Mouse (Mus musculus): ENCODE results near the gene Tfcp2. TPM values are rescaled to one million over a fixed set of nuclear protein-coding genes. Genes with fewer than 3 reads are reported as not detected.

The Tfcp2 gene
- polyA plus RNA-seq, 1 experiment from 2014 or later = 48.4 TPM

- no peaks in the 10 kb centered on the region for H3K9me3 ChIP-seq
- WGBS = 91% methylated on average over 10 of the region's 10 CpGs
- peaks cover 85% of the 10 kb centered on the region for H3K36me3 ChIP-seq
- no peak overlapping the region for H3K4me2 ChIP-seq (replicated peaks)
- no peak for ATAC-seq
- no peak overlapping the region for H3K4me3 ChIP-seq (replicated peaks)
- H3K4me1 ChIP-seq (replicated peaks) = no peaks in the 10 kb centered on the region
- no peak overlapping the region for H3K27ac ChIP-seq
- H3K27me3 ChIP-seq = no peaks in the 10 kb centered on the region
- no peak overlapping the region for H3K9ac ChIP-seq (replicated peaks)
These were observed 28.3 kb upstream of the Tfcp2 start for GRCm38 (mm10) chr15:100580108-100580507.

GRCm38 (mm10) chr15:100577972-100578371 lies 26.2 kb upstream of the Tfcp2 start:
- WGBS = 90% methylated on average over 16 of the region's 16 CpGs
- Histone ChIP-seq H3K9ac (replicated peaks) (no peak overlapping the region), H3K9me3 (no peaks in the 10 kb centered on the region), H3K27me3 (no peaks in the 10 kb centered on the region), H3K4me1 (replicated peaks) (peaks cover 12% of the 10 kb centered on the region), H3K4me3 (replicated peaks) (no peak overlapping the region), H3K27ac (no peak overlapping the region), H3K4me2 (replicated peaks) (no peak overlapping the region), H3K36me3 (peaks cover 72% of the 10 kb centered on the region)
- no peak for ATAC-seq

GRCm38 (mm10) chr15:100576810-100577209 lies 25.0 kb upstream of the Tfcp2 start:
- Histone ChIP-seq H3K27me3 (no peaks in the 10 kb centered on the region), H3K9me3 (no peaks in the 10 kb centered on the region), H3K4me2 (replicated peaks) (no peak overlapping the region), H3K27ac (no peak overlapping the region), H3K4me1 (replicated peaks) (peaks cover 12% of the 10 kb centered on the region), H3K36me3 (peaks cover 60% of the 10 kb centered on the region), H3K9ac (replicated peaks) (no peak overlapping the region), H3K4me3 (replicated peaks) (no peak overlapping the region)
- no peak for ATAC-seq
- WGBS = 93% methylated on average over 6 of the region's 6 CpGs

DNA sequence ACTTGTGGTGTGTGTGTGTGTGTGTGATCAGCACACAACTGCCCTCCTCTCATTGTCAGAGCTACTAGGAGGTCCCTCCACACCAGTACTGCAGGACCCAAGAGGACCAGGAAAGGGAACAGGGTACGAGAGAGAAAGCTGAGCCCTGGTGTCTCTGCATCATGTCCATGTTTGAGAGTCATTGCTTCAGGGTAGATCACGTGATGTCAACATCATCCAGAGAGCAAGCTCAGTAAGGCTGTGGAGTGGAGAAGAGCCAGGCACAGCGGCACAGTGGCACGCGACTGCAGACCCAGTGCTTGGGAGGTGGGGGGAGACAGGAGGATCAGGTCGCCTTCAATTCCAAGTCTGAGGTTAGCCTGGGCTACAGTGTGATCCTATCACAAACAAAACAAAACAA lies 24.6 kb upstream of the Tfcp2 start:
- Histone ChIP-seq H3K9ac (replicated peaks) (no peak overlapping the region), H3K4me3 (replicated peaks) (no peak overlapping the region), H3K36me3 (peaks cover 60% of the 10 kb centered on the region), H3K27me3 (no peaks in the 10 kb centered on the region), H3K9me3 (no peaks in the 10 kb centered on the region), H3K4me2 (replicated peaks) (no peak overlapping the region), H3K27ac (no peak overlapping the region), H3K4me1 (replicated peaks) (peaks cover 12% of the 10 kb centered on the region)
- WGBS = 88% methylated on average over 6 of the region's 6 CpGs
- ATAC-seq = no peak

DNA sequence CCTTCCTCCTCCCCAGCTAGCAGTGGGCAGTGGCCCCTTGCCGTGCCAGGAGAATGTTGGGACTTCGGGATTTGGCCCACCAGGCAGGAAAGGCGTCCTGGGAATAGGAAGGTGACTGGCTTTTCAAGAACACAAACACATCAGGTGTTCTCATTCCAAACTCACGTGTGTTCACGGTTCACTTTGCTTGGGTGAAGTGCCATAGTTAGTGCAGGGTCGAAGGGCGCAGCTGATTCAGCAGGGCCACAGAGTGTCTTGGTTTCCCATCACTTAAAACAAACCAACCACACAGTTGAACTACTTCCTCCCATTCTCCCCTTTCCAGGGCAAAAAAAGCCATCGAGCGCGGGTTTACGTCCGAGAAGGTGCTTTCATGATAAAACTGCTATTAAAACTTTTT lies 23.6 kb upstream of the Tfcp2 start:
- Histone ChIP-seq H3K4me3 (replicated peaks) (no peak overlapping the region), H3K4me1 (replicated peaks) (peaks cover 12% of the 10 kb centered on the region), H3K9me3 (no peaks in the 10 kb centered on the region), H3K4me2 (replicated peaks) (no peak overlapping the region), H3K27ac (no peak overlapping the region), H3K36me3 (peaks cover 51% of the 10 kb centered on the region), H3K9ac (replicated peaks) (no peak overlapping the region), H3K27me3 (no peaks in the 10 kb centered on the region)
- no peak for ATAC-seq
- WGBS = 89% methylated on average over 12 of the region's 12 CpGs

DNA sequence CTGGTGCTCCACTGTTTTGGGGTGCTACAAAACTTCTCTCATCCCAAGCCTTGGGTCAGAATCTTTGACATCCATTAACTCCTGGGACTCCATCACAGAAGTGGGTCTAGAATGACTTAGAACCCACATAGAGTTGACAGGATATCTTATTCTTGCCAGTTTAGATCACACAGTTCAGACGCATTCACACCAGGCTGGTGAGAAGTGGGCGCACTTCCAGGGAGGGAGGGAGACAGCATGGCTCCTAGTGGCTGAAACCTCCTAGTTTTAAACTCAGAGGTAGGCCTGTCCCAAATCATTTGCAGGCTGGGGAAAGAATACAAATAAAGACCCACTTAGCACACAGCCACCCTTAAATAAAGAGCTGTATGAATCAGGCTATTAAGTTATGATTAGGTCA lies 22.6 kb upstream of the Tfcp2 start:
- Histone ChIP-seq H3K4me3 (replicated peaks) (no peak overlapping the region), H3K27ac (peak overlapping the region; percentile 40; the same call in 1 of the 2 replicates), H3K9ac (replicated peaks) (no peak overlapping the region), H3K27me3 (no peaks in the 10 kb centered on the region), H3K36me3 (peaks cover 42% of the 10 kb centered on the region), H3K9me3 (no peaks in the 10 kb centered on the region), H3K4me1 (replicated peaks) (peaks cover 12% of the 10 kb centered on the region), H3K4me2 (replicated peaks) (no peak overlapping the region)
- no peak for ATAC-seq
- WGBS = 79% methylated on average over 2 of the region's 2 CpGs

DNA sequence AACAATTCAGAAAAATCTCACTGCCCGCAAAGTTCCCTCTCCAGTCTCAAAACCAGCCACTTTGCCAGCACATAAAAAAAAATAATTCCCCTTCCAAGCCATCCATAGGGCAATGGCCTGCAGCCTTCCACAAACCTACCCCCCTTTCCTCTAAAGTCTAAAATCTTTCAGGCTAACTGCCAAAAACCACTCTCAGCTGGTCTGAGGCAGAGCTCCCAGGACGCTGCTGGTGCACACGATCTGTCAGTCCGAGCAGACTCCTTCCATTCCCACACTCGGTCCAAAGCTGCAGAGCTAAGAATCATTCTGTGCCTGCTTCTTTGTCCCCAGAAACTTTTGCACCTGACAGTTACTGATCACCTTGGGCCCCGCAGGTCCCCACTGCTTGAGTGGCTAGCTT lies 22.1 kb upstream of the Tfcp2 start:
- Histone ChIP-seq H3K4me3 (replicated peaks) (no peak overlapping the region), H3K9ac (replicated peaks) (no peak overlapping the region), H3K27ac (peak overlapping the region; percentile 40), H3K9me3 (no peaks in the 10 kb centered on the region), H3K4me1 (replicated peaks) (peaks cover 12% of the 10 kb centered on the region), H3K4me2 (replicated peaks) (no peak overlapping the region), H3K36me3 (peaks cover 38% of the 10 kb centered on the region), H3K27me3 (no peaks in the 10 kb centered on the region)
- no peak for ATAC-seq
- WGBS = 58% methylated on average over 6 of the region's 6 CpGs

- Histone ChIP-seq H3K4me3 (replicated peaks) (no peak overlapping the region), H3K27ac (no peak overlapping the region), H3K4me1 (replicated peaks) (peaks cover 11% of the 10 kb centered on the region), H3K9me3 (no peaks in the 10 kb centered on the region), H3K4me2 (replicated peaks) (no peak overlapping the region), H3K36me3 (no peaks in the 10 kb centered on the region), H3K9ac (replicated peaks) (no peak overlapping the region), H3K27me3 (no peaks in the 10 kb centered on the region)
- WGBS = 73% methylated on average over 3 of the region's 3 CpGs
- ATAC-seq = no peak
These were observed 17.4 kb upstream of the Tfcp2 start for GRCm38 (mm10) chr15:100569239-100569638.

- Histone ChIP-seq H3K4me1 (replicated peaks) (no peaks in the 10 kb centered on the region), H3K4me3 (replicated peaks) (no peak overlapping the region), H3K36me3 (no peaks in the 10 kb centered on the region), H3K9me3 (no peaks in the 10 kb centered on the region), H3K27me3 (no peaks in the 10 kb centered on the region), H3K4me2 (replicated peaks) (no peak overlapping the region), H3K9ac (replicated peaks) (no peak overlapping the region), H3K27ac (no peak overlapping the region)
- no peak for ATAC-seq
- 61% methylated on average over 2 of the region's 2 CpGs for WGBS
These were observed 14.7 kb upstream of the Tfcp2 start for GRCm38 (mm10) chr15:100566531-100566930.

DNA sequence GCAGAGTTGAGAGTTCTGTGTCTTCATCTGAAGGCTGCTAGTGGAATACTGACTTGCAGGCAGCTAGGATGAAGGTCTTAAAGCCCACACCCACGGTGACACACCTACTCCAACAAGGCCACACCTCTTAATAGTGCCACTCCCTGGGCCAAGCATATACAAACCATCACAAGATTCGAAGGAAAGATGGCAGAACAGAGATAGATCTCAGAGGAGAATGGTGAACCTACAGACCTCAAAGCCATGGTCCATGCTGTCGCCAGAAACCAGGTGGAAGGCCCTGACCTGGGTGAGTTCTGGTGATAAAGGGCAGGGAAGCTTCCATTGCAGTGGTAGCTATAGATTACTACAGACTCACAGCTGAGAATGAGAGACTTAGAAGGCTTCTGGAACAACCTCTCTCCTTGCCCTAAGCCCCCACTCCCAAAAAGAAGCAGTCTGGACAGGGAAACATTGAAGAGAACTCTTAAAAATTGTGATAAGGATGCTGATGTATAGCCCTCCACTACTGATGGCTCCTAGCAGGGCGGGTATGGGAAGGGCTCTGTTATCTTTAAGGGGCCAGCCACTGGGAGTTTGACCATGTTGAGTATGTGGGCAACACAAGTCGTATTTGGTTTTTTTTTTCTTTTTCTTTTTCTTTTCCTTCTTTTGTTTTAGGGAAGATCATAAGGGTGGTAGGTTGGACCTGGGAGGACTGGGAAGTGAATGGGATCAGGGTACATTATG lies 6.1 kb upstream of the Tfcp2 start:
- Histone ChIP-seq H3K9ac (replicated peaks) (no peak overlapping the region), H3K4me3 (replicated peaks) (no peak overlapping the region), H3K27ac (no peak overlapping the region), H3K9me3 (no peaks in the 10 kb centered on the region), H3K27me3 (no peaks in the 10 kb centered on the region), H3K4me2 (replicated peaks) (no peak overlapping the region), H3K4me1 (replicated peaks) (no peaks in the 10 kb centered on the region), H3K36me3 (no peaks in the 10 kb centered on the region)
- WGBS = 80% methylated on average over 5 of the region's 5 CpGs
- no peak for ATAC-seq

GRCm38 (mm10) chr15:100556378-100556777 lies 4.6 kb upstream of the Tfcp2 start:
- no peaks in the 10 kb centered on the region for H3K36me3 ChIP-seq
- ATAC-seq = no peak
- H3K4me1 ChIP-seq (replicated peaks) = peaks cover 6% of the 10 kb centered on the region; the same call in 1 of the 2 replicates
- no peak overlapping the region for H3K4me2 ChIP-seq (replicated peaks)
- H3K9me3 ChIP-seq = no peaks in the 10 kb centered on the region
- H3K4me3 ChIP-seq (replicated peaks) = no peak overlapping the region
- H3K9ac ChIP-seq (replicated peaks) = no peak overlapping the region
- no peak overlapping the region for H3K27ac ChIP-seq
- H3K27me3 ChIP-seq = no peaks in the 10 kb centered on the region
- 90% methylated on average over 9 of the region's 9 CpGs for WGBS

- no peak overlapping the region for H3K27ac ChIP-seq
- no peak for ATAC-seq
- 96% methylated on average over 5 of the region's 5 CpGs for WGBS
- no peaks in the 10 kb centered on the region for H3K36me3 ChIP-seq
- no peaks in the 10 kb centered on the region for H3K27me3 ChIP-seq
- H3K4me2 ChIP-seq (replicated peaks) = no peak overlapping the region
- H3K4me3 ChIP-seq (replicated peaks) = no peak overlapping the region
- H3K9me3 ChIP-seq = no peaks in the 10 kb centered on the region
- H3K4me1 ChIP-seq (replicated peaks) = peaks cover 7% of the 10 kb centered on the region
- no peak overlapping the region for H3K9ac ChIP-seq (replicated peaks)
These were observed 4.2 kb upstream of the Tfcp2 start for GRCm38 (mm10) chr15:100555965-100556364.

GRCm38 (mm10) chr15:100550280-100550679 lies 1.5 kb downstream of the Tfcp2 start:
- 0 out of 2 replicates have a peak, but pooled peaks cover 3% of the 10 kb centered on the region for H3K9me3 ChIP-seq
- no peak overlapping the region for H3K9ac ChIP-seq (replicated peaks)
- ATAC-seq = no peak
- H3K4me3 ChIP-seq (replicated peaks) = peak overlapping the region; percentile 89
- peaks cover 23% of the 10 kb centered on the region for H3K4me1 ChIP-seq (replicated peaks)
- no peaks in the 10 kb centered on the region for H3K27me3 ChIP-seq
- peaks cover 24% of the 10 kb centered on the region for H3K36me3 ChIP-seq
- no peak overlapping the region for H3K27ac ChIP-seq
- H3K4me2 ChIP-seq (replicated peaks) = peak overlapping the region; percentile 74
- WGBS = 92% methylated on average over 4 of the region's 4 CpGs
